Mouse (Mus musculus) stomach, postnatal 0 days (tissue): Measurements from ENCODE around the gene Isy1. TPM values are rescaled to one million over a fixed set of nuclear protein-coding genes. Genes with fewer than 3 reads are reported as not detected.

ENCODE experiments used
- ATAC-seq: fragments of 200-750 bp; cut with Nextera tagmentation; 2 replicates; pipeline ENCODE4 v1.8.0; 2017; ENCODE audit not compliant: low FRiP score, low TSS enrichment
- DNase-seq: peaks from one replicate; pipeline ENCODE4 v3.0.0-alpha.2; 2016; ENCODE audit warnings: low spot score
- H3K27ac ChIP-seq: fragments of 300-500 bp; sonication (generic); replicated peaks from 2 replicates; pipeline ENCODE4 v1.5.1; 2014; ENCODE audit warnings: mild to moderate bottlenecking, control low read depth
- H3K27me3 ChIP-seq: fragments of 300-500 bp; sonication (generic); 2 replicates; pipeline ENCODE4 v1.6.1; 2014; ENCODE audit warnings: low read length; ENCODE audit not compliant: control insufficient read depth, insufficient read depth
- H3K36me3 ChIP-seq: fragments of 300-500 bp; sonication (generic); 2 replicates; pipeline ENCODE4 v1.6.1; 2014; ENCODE audit warnings: low read length, mixed read lengths; ENCODE audit not compliant: control insufficient read depth, insufficient read depth
- H3K4me1 ChIP-seq: fragments of 300-500 bp; sonication (generic); replicated peaks from 2 replicates; pipeline ENCODE4 v1.6.1; 2014; ENCODE audit warnings: antibody characterized with exemption; ENCODE audit not compliant: control insufficient read depth, insufficient read depth
- H3K4me2 ChIP-seq: fragments of 300-500 bp; sonication (generic); replicated peaks from 2 replicates; pipeline ENCODE4 v1.6.1; 2014; ENCODE audit warnings: low read depth, mild to moderate bottlenecking, control low read depth, moderate library complexity
- H3K4me3 ChIP-seq: fragments of 300-500 bp; sonication (generic); 2 replicates; pipeline ENCODE4 v1.5.1; 2014; ENCODE audit warnings: low read depth, low read length, control low read depth
- H3K9ac ChIP-seq: fragments of 300-500 bp; sonication (generic); 2 replicates; pipeline ENCODE4 v1.6.1; 2014; ENCODE audit warnings: mild to moderate bottlenecking, low read length, control low read depth, mixed read lengths
- H3K9me3 ChIP-seq: fragments of 300-500 bp; sonication (generic); 2 replicates; pipeline ENCODE4 v1.6.1; 2016; ENCODE audit warnings: low read length; ENCODE audit not compliant: control insufficient read depth
- CTCF ChIP-seq: IDR thresholded peaks from 2 replicates; pipeline ENCODE4 v1.5.1; 2016; ENCODE audit warnings: antibody characterized with exemption, low read depth, mild to moderate bottlenecking, moderate library complexity
- EP300 ChIP-seq: optimal IDR thresholded peaks from 2 replicates; pipeline ENCODE3; 2016; ENCODE audit warnings: antibody characterized with exemption
- WGBS: fragments of 180-500 bp; shearing (Covaris S2); extraction: QIAGEN DNeasy Blood & Tissue Kit; methylation state at CpG from one replicate; pipeline ENCODE4 v1.1.7; 2014; 5-methylcytosine and 5-hydroxymethylcytosine counted together
- polyA plus RNA-seq: library from polyadenylated mRNA; unstranded; fragments of >200 nt; fragmentation: Nextera tagmentation; extraction: Ambion mirVana; gene quantifications from 2 replicates; pipeline ENCODE4 v1.2.1, GENCODE M21; 2015

Gene Isy1
- 24.6 and 27.5 TPM in 2 replicates for polyA plus RNA-seq

DNA sequence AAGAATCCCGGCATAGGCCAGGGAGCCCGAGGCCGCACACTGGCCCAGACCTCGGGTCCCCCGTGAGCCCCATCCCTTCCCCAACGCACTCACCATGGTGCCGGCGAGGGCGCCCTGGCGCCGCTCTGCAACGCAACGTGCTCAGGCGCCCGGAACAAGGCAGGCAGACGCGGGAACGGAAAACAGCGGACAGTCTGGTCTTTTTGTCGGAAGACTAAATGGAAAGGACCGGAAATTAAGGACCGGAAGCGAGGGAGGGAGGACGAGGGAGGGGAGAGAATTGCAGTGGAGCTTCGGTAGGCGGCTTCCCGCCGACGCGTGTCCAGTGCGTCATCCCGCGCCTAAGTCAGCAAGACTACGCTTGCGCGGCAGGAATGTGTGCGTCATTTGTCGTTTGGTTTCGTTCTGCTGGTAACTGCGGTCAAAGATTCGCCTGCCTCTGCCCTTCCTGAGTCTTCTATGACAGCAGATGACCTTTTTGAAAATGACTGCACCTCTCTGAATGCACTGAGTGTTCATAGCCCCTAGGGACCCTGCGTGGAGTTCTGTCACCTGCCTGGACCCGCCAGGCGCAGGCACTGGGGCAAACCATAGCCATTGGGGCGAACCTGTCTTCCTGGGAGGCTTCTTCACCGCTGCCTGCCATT, at the start of gene Isy1:
TSS of gene Isy1 (minus strand) at position 248 of the 647 bp plus-strand sequence.
- peak within 1 kb of the TSS; percentile 75 for H3K9ac ChIP-seq
- DNase-seq (peak; percentile 97), ATAC-seq (peak; percentile 98)
- peak within 1 kb of the TSS; percentile 81 for H3K4me2 ChIP-seq
- under 1% methylated on average over 46 of the region's 46 CpGs for WGBS
- H3K4me3 ChIP-seq, result peak within 1 kb of the TSS; percentile 67
- no peaks in the 10 kb centered on the region for H3K27me3 ChIP-seq
- no peaks in the 10 kb centered on the region for H3K4me1 ChIP-seq
- peak within 1 kb of the TSS; percentile 95 for H3K27ac ChIP-seq
- TF ChIP-seq EP300 (no peak), CTCF (peak; percentile 44; the same call in 1 of the 2 replicates)
- H3K36me3 ChIP-seq, result peaks cover 15% of the 10 kb centered on the region
- no peaks in the 10 kb centered on the region for H3K9me3 ChIP-seq

DNA sequence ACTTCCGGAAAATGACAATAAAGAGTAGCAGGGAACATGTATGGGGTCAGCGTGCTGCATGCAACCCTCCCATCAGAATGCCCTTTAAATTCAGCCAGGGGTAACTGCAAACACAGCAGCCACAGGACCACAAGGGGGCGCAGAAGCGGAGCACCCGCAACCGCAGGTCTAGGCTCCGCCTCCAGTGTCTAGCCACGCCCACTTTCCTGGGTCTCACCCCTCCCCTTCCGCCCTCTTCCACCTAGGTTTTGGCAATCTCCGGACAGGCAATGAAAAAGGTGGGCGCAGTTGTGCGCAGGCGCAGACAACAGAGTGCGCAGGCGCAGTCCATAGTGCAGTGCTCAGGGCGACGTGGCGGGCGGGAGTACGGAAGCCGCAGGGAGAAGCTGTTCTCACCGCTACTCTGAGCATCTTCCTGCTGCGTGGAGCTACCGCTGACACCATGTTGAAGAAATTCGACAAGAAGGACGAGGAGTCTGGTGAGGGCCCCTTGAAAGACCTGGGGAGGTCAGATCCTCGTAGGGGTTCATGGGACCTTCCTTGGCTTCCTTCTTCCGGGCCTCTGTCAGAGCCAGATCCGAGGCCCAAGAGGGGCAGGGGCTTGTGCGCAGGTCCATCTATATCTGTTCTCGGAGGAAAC, 49.1 kb upstream of the Isy1 start, which contains the start of gene Copg1:
TSS of gene Copg1 (plus strand) at position 221 of the 640 bp plus-strand sequence.
- ATAC-seq, result peak; percentile 95
- no peaks in the 10 kb centered on the region for H3K9me3 ChIP-seq
- TF ChIP-seq CTCF (peak; percentile 99), EP300 (no peak)
- no peaks in the 10 kb centered on the region for H3K27me3 ChIP-seq
- 1% methylated on average over 31 of the region's 31 CpGs for WGBS
- peak within 1 kb of the TSS; percentile 84 for H3K27ac ChIP-seq
- peak; percentile 100 for DNase-seq
- peaks cover 18% of the 10 kb centered on the region for H3K36me3 ChIP-seq
- no peaks in the 10 kb centered on the region for H3K4me1 ChIP-seq
- H3K9ac ChIP-seq, result peak within 1 kb of the TSS; percentile 85
- H3K4me3 ChIP-seq, result peak within 1 kb of the TSS; percentile 79
- peak within 1 kb of the TSS; percentile 88 for H3K4me2 ChIP-seq

DNA sequence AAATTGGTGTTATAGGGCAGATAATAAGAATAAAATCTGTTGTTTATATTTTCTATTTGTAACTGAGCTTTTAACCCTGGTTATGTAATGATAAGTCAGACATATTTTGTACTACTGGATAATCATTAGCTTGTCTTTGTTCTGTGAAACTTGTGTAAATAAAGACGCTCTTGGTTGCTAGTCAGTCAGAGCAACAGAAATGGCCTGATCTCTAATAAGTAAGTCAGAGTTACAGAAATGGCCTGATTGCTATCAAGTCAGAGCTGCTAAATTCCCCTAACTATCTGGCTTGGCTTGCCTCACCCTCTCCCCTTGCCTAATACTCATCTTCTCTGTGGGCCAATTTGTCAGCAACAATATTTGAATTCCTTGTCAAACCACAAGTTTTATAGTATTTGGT, 48.1 kb upstream of the Isy1 start:
- 32% methylated on average over 1 of the region's 1 CpGs for WGBS
- Histone ChIP-seq H3K9me3 (no peaks in the 10 kb centered on the region), H3K27me3 (no peaks in the 10 kb centered on the region), H3K4me3 (no peak overlapping the region), H3K4me1 (no peaks in the 10 kb centered on the region), H3K36me3 (peaks cover 13% of the 10 kb centered on the region), H3K4me2 (no peak overlapping the region), H3K9ac (no peak overlapping the region), H3K27ac (no peak overlapping the region)
- ATAC-seq (no peak), DNase-seq (no peak)
- no peak for TF ChIP-seq CTCF
- no peak for TF ChIP-seq EP300

DNA sequence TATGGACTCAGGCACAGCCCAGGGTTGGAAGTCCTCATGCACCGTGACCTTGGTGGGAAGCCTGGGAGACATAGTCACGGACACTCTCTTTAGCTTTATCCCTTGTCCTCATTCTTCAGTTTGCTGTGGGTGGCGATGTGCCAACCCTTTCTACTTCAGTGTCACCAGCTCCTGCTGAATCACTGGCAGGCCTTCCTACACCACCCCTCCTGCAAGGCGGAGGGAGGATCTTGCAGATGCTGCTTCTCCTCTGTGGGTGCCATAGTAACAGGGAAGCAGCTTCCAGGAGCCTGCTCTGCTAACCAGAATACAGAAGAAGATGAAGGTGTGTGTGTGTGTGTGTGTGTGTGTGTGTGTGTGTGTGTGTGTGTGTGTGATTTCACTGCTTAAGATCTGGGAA, 44.2 kb upstream of the Isy1 start:
- WGBS, result 55% methylated on average over 4 of the region's 4 CpGs
- no peak for ATAC-seq

DNA sequence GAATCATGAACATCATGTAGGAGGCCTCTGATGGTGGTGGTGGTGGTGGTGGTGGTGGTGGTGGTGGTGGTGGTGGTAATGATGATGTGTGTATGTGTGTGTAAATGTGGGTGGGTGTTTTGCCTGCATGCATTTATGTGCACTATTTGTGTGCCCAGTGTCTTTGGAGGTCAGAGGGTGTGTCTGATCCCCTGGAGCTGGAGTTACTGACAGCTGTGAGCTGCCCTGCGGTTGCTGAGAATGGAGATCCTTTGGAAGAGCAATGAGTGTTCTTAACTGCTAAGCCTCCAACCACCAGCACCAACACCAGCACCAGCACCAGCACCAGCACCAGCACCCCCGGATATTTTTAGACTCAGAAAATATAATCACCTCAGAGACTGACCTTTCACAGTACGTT, 43.6 kb upstream of the Isy1 start:
- no peaks in the 10 kb centered on the region for H3K9me3 ChIP-seq
- H3K9ac ChIP-seq, result no peak overlapping the region
- H3K4me1 ChIP-seq, result no peaks in the 10 kb centered on the region
- H3K27ac ChIP-seq, result no peak overlapping the region
- no peak overlapping the region for H3K4me3 ChIP-seq
- no peaks in the 10 kb centered on the region for H3K36me3 ChIP-seq
- ATAC-seq, result no peak
- 74% methylated on average over 3 of the region's 3 CpGs for WGBS
- H3K4me2 ChIP-seq, result no peak overlapping the region
- no peaks in the 10 kb centered on the region for H3K27me3 ChIP-seq
- no peak for DNase-seq
- TF ChIP-seq EP300 (no peak), CTCF (no peak)

More for the DNA sequence above, 44.2 kb upstream of the Isy1 start:
- Histone ChIP-seq H3K4me3 (no peak overlapping the region), H3K27me3 (no peaks in the 10 kb centered on the region), H3K4me1 (no peaks in the 10 kb centered on the region), H3K27ac (no peak overlapping the region), H3K4me2 (no peak overlapping the region), H3K36me3 (no peaks in the 10 kb centered on the region), H3K9ac (no peak overlapping the region), H3K9me3 (no peaks in the 10 kb centered on the region)
- no peak for DNase-seq
- TF ChIP-seq EP300, result no peak
- TF ChIP-seq CTCF, result no peak

DNA sequence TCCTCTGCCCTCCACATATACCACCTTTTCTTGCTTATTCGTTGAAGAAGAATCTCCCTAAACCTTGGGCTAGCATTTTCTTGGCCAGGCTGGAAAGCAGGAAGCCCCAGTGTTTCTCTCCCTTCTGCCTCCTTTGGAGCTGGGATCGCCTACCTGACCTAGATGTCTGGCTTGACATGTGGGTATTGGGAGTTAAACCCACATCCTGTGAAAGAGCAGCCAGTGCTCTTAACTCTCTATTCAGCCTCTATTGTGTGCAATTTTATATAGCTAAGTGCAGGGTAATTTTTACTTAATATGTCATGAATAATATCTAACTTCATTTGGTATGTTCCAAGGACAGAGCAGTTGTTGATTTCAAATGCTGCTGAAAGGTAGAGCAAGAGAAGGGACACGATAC, 41.0 kb upstream of the Isy1 start:
- WGBS, result 63% methylated on average over 3 of the region's 3 CpGs
- H3K9ac ChIP-seq, result no peak overlapping the region

More for the DNA sequence above, 41.0 kb upstream of the Isy1 start:
- Histone ChIP-seq H3K4me2 (no peak overlapping the region), H3K4me3 (no peak overlapping the region), H3K36me3 (no peaks in the 10 kb centered on the region), H3K9me3 (no peaks in the 10 kb centered on the region), H3K27ac (no peak overlapping the region), H3K27me3 (no peaks in the 10 kb centered on the region), H3K4me1 (no peaks in the 10 kb centered on the region)
- ATAC-seq, result no peak
- no peak for DNase-seq
- TF ChIP-seq EP300, result no peak
- TF ChIP-seq CTCF, result no peak
